Mouse (Mus musculus): ENCODE results near the gene Chn2.
A peak's percentile ranks its signal among the peaks of the same experiment; 100 is the strongest.

The Chn2 gene

DNA sequence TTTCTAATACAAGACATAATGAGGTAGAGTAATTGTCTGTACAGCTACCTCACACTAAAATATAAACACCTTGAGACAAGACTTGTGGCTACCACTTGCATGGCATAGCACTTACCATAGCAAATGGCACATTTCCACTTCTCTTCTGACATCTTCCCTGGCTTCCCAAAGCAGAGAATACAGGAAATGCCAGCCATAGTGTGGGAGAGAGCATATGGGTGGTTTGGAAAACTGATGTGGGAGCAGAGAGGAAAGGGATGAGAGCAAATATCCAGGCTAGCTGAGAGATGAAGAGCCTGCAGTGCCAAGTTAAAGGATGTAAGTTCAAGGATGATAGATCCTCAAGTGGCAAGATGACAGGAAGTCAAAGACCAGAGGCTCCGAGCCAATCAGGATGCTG, 266.4 kb downstream of the Chn2 start:
- DNase-seq, result no peak

DNA sequence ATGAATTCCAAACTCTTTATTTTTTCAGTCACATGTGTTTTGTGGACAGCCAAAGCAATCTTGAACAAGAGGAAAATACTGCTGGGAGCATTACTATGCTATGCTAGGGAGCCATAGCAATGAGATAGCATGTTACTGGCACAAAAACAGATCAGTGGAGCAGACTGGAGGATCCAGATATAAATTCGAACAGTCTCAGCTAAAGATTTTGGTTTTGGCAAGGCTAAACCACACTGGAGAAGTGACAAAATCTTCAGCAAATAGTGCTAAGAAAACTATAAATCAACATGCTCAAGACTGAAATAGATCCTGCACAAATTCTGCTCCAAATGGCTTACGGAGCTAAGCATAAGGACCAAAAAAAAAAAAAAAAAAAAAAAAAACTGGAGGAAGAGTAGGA, 273.7 kb downstream of the Chn2 start:
- no peak for DNase-seq

- no peak for DNase-seq
Measured at GRCm38 (mm10) chr6:54318618-54319017, 279.3 kb downstream of the Chn2 start.

DNA sequence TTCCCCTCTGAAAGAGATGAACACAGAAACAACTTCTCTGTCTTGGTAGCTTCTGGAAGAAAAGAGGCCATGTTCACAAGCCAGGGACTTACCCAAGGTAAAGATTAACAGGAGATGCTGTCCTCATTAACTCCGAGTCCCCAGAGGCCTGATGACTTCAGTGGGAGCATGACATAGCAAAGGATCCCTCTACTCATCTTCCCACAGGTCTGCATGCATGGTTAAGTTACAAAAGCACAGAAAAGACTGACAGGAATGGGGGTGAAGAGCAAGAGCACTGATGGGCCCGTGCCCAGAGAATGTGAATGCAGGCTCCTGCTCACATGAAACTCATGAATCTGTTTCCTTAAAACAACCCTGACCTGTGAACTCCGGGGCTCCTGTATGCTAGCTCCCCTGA, 279.8 kb downstream of the Chn2 start:
- DNase-seq, result peak; percentile 15

GRCm38 (mm10) chr6:54320236-54320635, 280.9 kb downstream of the Chn2 start:
- no peak for DNase-seq

DNA sequence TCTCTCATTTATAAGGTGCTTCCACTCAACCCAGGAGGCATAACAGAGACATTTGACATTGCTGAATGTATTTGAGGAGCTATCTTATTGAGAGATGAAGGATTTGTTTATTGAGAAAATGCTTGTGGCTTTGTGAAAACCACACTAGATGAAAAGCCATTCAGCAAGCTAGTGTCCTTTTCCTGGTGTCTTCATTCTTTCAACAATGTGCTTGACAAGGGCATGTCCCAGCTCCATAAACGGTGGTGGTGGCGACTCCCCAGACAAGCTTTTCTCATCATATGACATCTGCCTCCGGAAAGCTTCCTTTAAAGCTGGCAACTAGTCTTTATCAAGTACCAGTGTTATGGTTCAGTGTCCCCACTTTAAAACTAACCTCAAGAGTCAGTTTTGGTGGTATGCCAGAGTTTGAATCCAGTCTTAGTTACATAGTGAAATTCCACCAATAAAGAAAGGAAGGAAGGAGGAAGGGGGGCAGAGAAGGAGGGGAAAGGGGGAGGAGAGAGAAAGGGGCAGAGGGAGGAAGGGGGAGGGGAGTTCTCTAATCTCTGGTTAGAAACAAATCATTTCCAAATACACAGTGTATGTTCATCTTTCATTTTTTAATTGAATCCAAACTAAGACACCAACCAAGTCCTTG, 286.0 kb downstream of the Chn2 start, which contains the start of gene Prr15:
Prr15 (plus strand) TSS at position 590 of the 640 bp plus-strand sequence.
- no peak for DNase-seq

GRCm38 (mm10) chr6:54326671-54327625, 287.6 kb downstream of the Chn2 start:
- DNase-seq, result peak; percentile 78

GRCm38 (mm10) chr6:54327626-54328003, 288.3 kb downstream of the Chn2 start:
- peak; percentile 74 for DNase-seq

DNA sequence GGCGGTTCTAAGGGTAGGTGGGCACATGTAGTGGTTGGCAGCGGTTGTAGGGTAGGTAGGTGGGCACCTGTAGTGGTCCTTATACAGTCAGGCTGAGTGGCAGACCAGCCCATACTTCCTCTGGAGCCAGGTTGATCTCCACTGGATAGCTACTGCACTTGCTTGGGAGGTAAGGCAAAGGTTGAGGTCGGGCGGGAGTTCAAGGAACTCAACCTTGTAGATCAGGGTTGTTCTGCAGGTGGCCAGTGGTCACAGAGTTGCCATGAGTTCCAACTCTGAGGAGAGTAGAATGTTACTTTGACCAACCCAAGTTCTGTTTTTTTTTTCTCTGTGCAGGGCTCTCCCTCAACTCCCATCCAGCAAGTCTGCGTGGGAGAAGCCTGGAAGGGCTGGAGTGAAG, 289.4 kb downstream of the Chn2 start:
- DNase-seq, result no peak

DNA sequence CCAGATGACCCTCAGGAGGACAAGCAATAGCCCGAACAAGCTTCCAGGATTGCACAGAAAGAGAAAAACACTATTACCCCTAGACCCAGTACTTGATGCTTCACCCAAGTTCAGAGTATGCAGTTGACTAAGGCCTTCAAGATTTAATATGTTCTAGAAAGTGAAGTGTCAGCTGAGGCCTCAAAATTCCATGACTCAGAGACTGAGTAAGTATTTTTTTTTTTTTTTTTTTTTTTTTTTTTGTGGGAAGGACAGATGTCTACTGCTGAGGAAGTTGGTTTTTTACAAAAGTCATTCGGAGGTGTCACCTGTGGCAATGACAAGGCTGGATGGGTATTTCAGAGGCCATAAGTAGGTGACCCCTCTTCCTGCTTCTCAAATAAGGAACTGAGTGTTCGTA, 290.2 kb downstream of the Chn2 start:
- DNase-seq, result no peak

GRCm38 (mm10) chr6:54330166-54330565, 290.8 kb downstream of the Chn2 start:
- peak; percentile 58 for DNase-seq

DNA sequence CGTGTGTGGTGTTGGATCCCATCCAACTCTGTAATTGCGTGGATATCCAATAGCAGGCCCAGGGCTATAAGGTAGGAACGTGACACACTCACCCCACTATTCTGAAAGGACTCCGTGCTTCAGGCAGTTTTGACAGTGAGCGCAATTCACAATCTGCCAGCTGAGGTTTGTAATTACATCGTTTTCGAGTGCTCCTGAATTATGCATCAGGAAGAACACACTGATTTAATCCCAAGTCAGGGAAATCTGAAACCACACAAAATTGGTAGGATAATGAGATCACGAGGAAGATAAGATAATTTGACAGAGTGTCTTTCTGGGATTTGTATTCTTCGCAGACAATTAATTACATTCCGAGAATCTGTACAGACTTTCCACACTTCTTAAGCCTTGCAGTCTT, 292.4 kb downstream of the Chn2 start:
- no peak for DNase-seq

- DNase-seq, result no peak
Measured at GRCm38 (mm10) chr6:54332203-54332602, 292.8 kb downstream of the Chn2 start.

DNA sequence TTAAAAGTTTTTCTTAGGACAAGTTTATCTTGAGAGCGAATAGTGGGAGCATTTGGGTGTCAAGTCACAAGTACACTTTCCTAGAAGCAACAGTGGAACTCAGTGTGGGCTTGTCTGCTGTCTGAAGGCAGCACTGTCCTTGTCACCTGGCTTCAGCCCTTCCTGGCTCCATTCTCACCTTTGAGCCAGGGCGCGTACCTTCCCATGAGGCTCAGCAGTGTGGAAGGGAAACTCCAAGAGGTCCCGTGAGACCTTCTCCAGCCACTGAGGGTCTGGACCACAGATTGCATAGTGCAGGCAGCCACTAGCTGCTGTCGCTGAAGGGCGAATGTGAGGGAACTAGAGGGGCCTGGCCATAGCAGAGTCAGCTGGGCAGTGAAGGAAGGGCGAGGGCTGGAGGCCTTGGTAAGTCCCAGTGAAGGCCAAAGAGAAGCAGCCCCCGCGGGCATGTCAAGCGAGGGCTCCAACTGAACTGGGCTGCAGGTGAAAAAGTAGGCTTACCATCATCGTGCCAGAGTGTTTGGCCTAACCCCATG, 293.8 kb downstream of the Chn2 start:
- DNase-seq, result peak; percentile 47

DNA sequence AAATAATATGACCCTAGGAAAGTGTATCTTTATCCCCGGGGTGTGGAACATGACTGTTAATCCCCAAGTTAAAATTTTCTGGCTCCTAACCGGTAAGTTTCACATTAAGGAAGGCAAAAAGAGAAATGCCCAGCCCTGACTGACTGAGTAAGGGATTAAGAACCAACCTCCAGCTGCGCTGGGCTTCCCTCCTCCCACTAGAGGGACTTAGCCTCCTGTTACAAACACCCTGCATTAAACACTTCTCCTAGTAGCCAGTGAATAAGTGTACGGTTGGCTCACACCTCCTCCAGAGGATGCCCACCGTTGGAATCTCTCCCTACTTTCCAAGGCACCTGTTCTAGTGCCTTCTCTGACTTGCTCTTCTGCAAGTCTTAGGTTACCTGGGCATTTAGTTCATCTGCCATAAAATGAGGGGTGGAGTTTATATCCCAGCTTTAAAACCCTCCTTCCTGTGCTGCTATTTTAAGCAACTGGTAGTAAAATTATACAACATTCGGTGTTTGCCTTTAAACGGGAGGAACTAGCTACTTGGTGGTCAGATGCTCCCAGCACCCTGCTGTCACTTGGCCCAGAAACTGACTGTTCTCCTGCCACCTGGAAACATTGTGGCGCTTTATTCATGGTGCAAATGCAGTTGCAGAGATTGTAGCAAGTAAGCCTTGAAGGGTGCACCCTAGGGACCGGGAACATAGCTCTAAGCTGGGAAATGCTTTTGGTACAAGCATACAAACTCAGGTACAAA, 294.5 kb downstream of the Chn2 start:
- peak; percentile 48 for DNase-seq

DNA sequence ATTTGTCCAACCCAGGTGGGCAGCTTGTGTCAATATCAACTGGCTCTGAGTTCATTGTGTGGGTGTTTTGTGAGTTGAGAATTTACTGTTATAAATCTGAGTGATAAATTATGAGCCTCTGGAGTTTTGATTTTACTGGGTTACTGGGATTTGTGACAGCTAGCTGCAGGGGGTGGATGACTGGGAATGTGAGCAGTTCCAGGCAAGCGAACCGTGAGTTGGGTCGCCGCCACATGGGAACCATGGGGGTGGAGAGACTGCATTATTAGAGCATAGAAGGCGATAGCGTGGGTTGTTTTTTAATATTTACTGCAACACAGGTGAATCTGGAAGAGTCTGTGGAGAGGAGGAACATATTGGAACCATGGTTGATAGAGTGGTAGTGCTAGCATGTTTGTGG, 298.0 kb downstream of the Chn2 start:
- DNase-seq, result no peak

DNA sequence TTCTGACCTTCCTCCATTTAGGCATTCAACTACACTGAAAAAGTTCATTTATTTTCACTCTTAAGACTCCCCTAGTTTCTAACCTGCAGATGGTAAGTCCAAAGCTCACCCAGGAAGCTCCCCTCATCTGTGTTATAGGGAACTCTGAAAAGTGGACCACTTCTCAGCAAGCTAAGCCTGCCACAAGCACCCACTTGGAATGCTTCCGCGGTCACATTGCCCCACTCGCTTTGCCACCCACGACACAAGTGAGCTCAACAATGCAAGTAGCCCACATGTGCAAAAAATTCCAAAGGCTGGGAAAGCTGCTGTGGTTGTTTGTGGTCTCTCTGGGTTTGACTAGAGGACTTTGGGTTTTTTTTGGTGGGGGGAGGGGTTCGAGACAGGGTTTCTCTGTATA, 301.8 kb downstream of the Chn2 start:
- DNase-seq, result no peak

DNA sequence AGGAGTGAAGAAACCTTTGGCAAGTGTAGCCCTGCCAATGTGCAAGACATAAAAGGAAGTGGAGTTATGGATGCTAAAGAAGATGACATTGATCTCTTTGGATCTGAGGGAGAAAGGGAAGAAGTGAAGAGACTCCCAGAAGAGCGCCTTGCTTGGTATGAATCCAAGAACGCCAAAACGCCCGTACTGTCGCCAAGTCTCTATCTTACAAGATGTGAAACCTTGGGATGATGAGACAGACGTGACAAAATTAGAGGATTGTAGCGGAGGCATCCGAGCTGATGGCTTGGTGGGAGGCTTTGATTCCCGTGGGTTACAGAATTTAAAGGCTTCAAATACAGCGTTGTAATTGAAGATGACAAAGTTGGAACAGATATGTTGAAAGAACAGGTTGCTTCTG, 302.9 kb downstream of the Chn2 start:
- no peak for DNase-seq
